Mouse (Mus musculus) thymus, postnatal 14 days (tissue): ENCODE measurements around the gene Dgki.

ENCODE experiments used
- DNase-seq: peaks from one replicate; pipeline ENCODE4 v3.0.0; 2021

Gene Dgki

DNA sequence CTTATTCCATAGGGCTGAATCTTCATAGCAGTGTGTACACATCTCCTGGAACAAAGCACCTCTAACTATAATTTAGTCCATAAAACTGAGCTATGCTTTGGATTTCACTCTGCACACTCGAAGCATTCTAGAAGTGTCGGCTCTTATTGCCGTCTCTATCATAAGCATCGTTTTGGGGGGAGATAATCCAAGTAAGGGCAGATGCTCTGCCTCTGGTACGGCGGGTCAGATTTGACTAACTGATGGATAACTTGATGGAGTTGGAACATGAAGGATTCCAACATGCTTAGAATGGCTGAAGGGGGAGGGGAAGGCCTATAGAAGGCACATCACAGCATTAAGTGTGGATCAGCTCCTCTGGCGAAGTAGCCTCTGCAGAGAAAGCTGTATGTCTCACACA, 242.4 kb downstream of the Dgki start:
- DNase-seq = no peak

DNA sequence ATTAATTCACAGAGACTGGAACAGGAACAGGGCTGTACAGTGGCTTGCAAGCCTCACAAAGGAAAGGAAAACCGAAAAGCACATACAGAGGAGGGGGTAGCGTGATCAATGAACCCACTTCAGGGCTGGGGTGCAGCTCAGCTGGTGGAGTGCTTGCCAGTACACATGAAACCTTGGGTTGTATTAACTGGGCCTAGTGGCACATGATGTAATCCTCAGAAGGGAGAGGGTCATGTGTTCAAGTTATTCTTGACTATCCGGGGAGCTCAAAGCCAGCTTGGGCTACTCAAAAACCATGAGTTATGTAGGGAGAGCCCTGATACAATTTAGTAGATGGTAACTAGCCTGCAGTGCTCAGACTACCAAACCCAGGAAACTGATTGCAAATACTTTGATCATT, 244.3 kb downstream of the Dgki start:
- DNase-seq = no peak

- no peak for DNase-seq
These were observed 244.9 kb downstream of the Dgki start for GRCm38 (mm10) chr6:37055128-37055527.

GRCm38 (mm10) chr6:37054435-37055020, 245.5 kb downstream of the Dgki start:
- no peak for DNase-seq

- no peak for DNase-seq
These were observed 246.6 kb downstream of the Dgki start for GRCm38 (mm10) chr6:37053411-37053810.

GRCm38 (mm10) chr6:37051652-37052051, 248.3 kb downstream of the Dgki start:
- no peak for DNase-seq

DNA sequence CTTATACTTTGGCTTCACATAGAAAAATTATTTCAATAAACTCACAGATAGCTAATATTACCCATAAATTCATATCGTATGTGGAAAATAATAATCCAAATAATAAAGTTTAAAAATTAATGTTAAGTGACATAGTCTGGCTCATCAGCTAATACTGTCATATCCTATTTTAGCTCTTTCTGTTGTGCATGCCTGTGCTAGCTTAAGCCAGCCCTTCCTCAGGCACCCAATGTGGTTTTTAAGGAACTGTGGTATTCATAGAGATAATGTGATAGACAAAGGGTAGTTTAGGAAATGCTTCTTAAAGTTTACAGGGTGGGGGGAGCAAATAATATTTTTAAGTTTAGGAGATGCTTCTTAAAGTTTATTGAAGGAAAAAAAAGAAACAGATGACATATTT, 248.8 kb downstream of the Dgki start:
- no peak for DNase-seq

- DNase-seq = no peak
These were observed 252.3 kb downstream of the Dgki start for GRCm38 (mm10) chr6:37047611-37048129.

- peak; percentile 16 for DNase-seq
These were observed 253.7 kb downstream of the Dgki start for GRCm38 (mm10) chr6:37046152-37046788.

DNA sequence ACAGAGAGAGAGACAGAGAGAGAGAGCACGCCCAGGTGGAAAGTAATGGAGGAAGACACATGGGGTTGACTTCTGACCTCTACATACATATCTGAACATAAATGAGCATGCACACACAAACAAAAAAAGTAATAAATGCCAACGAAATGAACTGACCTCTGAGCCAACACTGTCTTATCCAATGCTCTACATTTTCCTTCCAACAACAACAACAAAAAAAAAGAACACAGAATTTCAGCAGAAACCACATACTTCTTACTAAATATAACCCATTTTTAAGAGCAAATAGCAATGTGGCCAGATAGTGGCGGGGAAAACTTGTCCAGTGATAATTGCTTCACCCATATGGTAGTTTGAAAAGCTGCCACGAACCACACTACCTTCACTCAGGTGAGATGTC, 255.2 kb downstream of the Dgki start:
- DNase-seq = no peak

DNA sequence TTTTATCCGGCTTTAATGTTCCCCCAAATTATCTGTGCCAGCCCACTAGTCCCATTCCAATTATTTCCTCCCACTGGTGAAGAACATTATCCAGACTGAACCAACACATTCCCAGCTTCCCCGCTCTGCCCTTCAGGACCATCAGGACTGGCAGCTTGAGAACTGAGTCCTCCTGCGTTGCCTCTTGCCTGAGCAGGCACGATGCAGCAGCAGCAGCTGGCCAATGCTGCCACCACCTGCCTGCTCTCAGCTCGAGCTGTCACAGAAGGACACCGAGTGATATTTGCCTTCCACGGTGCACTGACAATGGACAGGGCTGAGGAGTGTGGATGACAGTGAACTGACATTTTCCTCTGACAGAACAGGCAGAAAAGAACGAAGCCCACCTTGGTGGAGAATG, 261.5 kb downstream of the Dgki start:
- DNase-seq = no peak

- peak; percentile 16 for DNase-seq
These were observed 262.7 kb downstream of the Dgki start for GRCm38 (mm10) chr6:37037115-37037908.

GRCm38 (mm10) chr6:37035681-37036080, 264.3 kb downstream of the Dgki start:
- no peak for DNase-seq

DNA sequence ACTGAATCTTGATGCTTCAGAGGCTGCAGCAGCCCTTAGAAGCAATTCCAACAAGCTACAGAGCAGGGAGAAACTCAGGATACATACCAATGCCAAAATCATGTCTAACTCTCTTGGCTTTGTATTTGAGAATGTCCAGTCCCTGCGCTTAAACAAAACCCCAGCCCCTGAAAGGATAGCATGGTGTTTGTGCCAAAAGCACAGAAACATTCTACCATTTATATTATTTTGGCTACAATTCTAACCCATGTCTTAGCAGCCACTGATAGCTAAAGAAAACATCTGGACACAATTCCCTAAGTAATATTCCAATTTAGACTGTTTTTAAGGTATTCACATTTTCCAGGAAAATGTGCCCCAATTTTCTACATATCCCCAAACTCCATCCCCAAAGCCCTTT, 269.0 kb downstream of the Dgki start:
- DNase-seq = no peak

DNA sequence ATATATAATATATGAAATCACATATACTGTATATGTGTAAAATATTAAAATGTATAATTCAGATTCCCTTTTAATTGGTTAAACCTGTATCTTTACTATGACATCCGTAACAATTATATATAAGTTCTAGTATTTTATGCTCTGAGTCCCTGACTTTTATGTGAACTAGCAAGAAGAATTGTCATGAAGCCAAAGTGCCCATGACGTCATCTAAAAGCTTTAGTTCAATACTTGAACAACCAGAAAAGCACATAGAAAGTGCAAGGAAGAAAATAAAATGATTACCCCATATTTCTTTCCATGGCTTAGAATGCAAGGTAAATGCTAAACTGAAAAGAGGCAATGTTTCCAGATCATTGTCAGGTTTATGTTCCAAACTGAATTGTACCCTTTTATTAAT, 269.6 kb downstream of the Dgki start:
- DNase-seq = no peak

DNA sequence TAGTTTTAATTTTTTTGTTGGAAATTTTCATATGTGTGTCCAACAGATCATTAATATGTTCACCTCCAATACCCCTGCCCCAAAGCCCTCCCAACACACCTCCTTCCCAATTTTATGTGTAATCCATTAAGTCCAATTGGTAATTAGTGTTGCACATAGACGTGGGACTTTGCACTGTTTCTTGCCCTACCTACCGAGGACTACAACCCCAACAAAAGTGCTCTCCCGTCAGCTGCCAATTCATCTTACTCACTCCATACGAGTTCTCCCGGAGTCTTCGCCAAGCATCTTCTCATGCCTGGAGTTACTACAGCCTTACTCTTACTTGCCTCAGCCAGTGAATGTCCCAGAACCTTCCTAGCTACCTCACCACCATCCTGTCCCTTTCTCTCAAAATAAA, 271.1 kb downstream of the Dgki start:
- DNase-seq = no peak

DNA sequence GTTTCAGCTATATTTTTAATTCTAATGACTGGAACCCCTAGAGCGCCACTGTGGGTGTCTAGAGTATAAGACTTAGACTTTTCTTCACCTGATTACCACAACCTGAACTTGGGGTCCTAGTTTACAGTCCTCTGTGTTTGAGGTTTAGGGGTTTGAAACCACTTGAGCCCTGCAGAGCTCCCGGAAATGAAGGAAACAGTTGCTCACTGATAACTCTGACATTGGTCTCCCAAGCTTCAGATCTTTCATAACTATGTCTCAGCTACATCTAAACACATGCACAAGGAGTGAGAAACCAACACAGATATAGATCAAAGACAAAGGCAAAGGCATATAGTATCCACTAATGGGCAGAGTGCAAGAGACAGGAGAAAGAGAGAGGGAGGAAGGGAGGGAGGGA, 271.7 kb downstream of the Dgki start:
- no peak for DNase-seq

GRCm38 (mm10) chr6:37026343-37027243, 273.4 kb downstream of the Dgki start:
- DNase-seq = no peak

DNA sequence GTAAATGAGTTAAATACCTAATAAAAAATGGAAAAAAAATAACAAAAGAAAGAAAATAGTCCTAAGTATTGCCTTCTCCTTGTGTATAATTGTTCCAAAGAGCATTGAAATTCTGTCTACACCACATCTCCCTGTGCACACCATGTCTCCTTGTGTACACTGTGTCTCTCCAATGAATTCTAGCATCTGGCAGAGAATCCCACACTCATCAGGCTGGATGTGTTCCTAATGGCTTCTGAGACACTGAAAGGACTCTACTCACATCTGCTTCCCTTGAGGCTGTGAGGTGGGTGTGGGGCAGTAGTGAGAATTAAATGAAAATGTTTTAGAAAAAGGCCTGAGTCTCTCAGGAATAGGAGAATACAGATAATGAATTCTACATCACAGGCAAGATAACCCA, 283.9 kb downstream of the Dgki start:
- no peak for DNase-seq

GRCm38 (mm10) chr6:37011597-37011996, 288.4 kb downstream of the Dgki start:
- DNase-seq = no peak

DNA sequence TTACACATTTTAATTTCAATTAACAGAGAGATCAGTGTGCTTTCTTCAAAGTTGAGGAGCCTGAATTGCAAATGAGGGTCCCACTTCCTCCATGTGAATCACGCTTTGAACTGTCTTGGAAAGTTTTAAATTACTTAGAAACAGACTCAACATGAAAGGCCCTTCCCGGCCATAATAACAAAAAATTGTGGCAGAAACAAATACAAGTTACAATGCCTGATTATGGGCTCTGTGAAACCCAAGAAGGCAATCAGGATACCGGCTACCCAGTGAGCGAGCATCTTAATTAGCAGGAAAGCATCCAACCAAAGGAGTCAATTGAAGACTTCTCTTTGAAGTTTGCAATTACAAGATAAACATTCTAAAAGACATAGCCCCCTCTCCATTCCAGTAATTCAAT, 292.4 kb downstream of the Dgki start:
- DNase-seq = no peak

GRCm38 (mm10) chr6:37004914-37005313, 295.1 kb downstream of the Dgki start:
- no peak for DNase-seq

- no peak for DNase-seq
These were observed 296.7 kb downstream of the Dgki start for GRCm38 (mm10) chr6:37003235-37003634.
